Mouse (Mus musculus) bone marrow, adult 2 months (tissue): ENCODE measurements around the gene Arhgap45. TPM values are rescaled to one million over a fixed set of nuclear protein-coding genes. Genes with fewer than 3 reads are reported as not detected.

Source experiments
- H3K27ac ChIP-seq: fragments of 200-500 bp; 2 replicates; pipeline ENCODE4 v1.5.1; 2012; ENCODE audit warnings: low read depth, mild to moderate bottlenecking, control low read depth, inconsistent platforms, low read length; ENCODE audit not compliant: control insufficient read depth, poor library complexity, insufficient read depth
- H3K4me1 ChIP-seq: fragments of 200-500 bp; 2 replicates; pipeline ENCODE4 v1.6.1; 2011; ENCODE audit warnings: low read length; ENCODE audit not compliant: control insufficient read depth, insufficient read depth
- H3K4me3 ChIP-seq: fragments of 200-500 bp; replicated peaks from 2 replicates; pipeline ENCODE3; 2011; ENCODE audit warnings: mild to moderate bottlenecking, low read depth, low read length, control low read depth; ENCODE audit not compliant: control insufficient read depth
- CTCF ChIP-seq: fragments of 200-500 bp; IDR thresholded peaks from 2 replicates; pipeline ENCODE4 v1.5.1; 2011; ENCODE audit warnings: low read length, control low read depth; ENCODE audit not compliant: control insufficient read depth, insufficient read depth
- POLR2A ChIP-seq: fragments of 200-500 bp; IDR thresholded peaks from 2 replicates; pipeline ENCODE4 v1.6.1; 2011; ENCODE audit warnings: low read depth, mild to moderate bottlenecking, control low read depth, low read length, borderline replicate concordance; ENCODE audit not compliant: control insufficient read depth
- WGBS: fragments of 180-500 bp; shearing (Covaris S2); methylation state at CpG from one replicate; pipeline ENCODE4 v1.1.7; 2018; 5-methylcytosine and 5-hydroxymethylcytosine counted together
- polyA plus RNA-seq: library from polyadenylated mRNA; stranded (reverse); fragments of >200 nt; gene quantifications from 2 replicates; pipeline ENCODE4 v1.2.4, GENCODE M21; 2011; ENCODE audit warnings: low replicate concordance; ENCODE audit not compliant: missing spikeins, insufficient read depth, insufficient read length

Gene Arhgap45
- polyA plus RNA-seq, 1 experiment = 291 TPM

- H3K4me3 ChIP-seq = peak overlapping the region; percentile 82
These were observed 18.6 kb upstream of the Arhgap45 start for GRCm38 (mm10) chr10:79997819-79998218.

GRCm38 (mm10) chr10:80001945-80002344, 14.5 kb upstream of the Arhgap45 start:
- no peak for TF ChIP-seq POLR2A
- no peak for TF ChIP-seq CTCF
- H3K4me1 ChIP-seq = no peaks in the 10 kb centered on the region; the same call in 1 of the 2 replicates
- no peak overlapping the region for H3K27ac ChIP-seq
- no peak overlapping the region for H3K4me3 ChIP-seq
- WGBS = 91% methylated on average over 9 of the region's 9 CpGs

More at GRCm38 (mm10) chr10:79997819-79998218, 18.6 kb upstream of the Arhgap45 start:
- peaks cover 2% of the 10 kb centered on the region for H3K4me1 ChIP-seq
- TF ChIP-seq POLR2A = peak; percentile 19; the same call in 1 of the 2 replicates
- TF ChIP-seq CTCF = no peak
- 50% methylated on average over 15 of the region's 15 CpGs for WGBS
- H3K27ac ChIP-seq = peak overlapping the region; percentile 88

- TF ChIP-seq CTCF (no peak), POLR2A (no peak)
- H3K4me3 ChIP-seq = no peak overlapping the region
- H3K27ac ChIP-seq = no peak overlapping the region
- no peaks in the 10 kb centered on the region; the same call in 1 of the 2 replicates for H3K4me1 ChIP-seq
- 91% methylated on average over 21 of the region's 21 CpGs for WGBS
These were observed 13.6 kb upstream of the Arhgap45 start for GRCm38 (mm10) chr10:80002829-80003228.

GRCm38 (mm10) chr10:80003374-80004232, 12.8 kb upstream of the Arhgap45 start:
- H3K4me1 ChIP-seq = no peaks in the 10 kb centered on the region
- TF ChIP-seq CTCF (no peak), POLR2A (no peak)
- H3K27ac ChIP-seq = no peak overlapping the region
- 68% methylated on average over 9 of the region's 9 CpGs for WGBS
- no peak overlapping the region for H3K4me3 ChIP-seq

GRCm38 (mm10) chr10:80004233-80004705, 12.2 kb upstream of the Arhgap45 start:
- 77% methylated on average over 8 of the region's 8 CpGs for WGBS
- H3K4me3 ChIP-seq = no peak overlapping the region
- H3K27ac ChIP-seq = no peak overlapping the region
- H3K4me1 ChIP-seq = no peaks in the 10 kb centered on the region
- TF ChIP-seq POLR2A (no peak), CTCF (no peak)

- Histone ChIP-seq H3K27ac (no peak overlapping the region), H3K4me1 (peaks cover 5% of the 10 kb centered on the region; the same call in 1 of the 2 replicates), H3K4me3 (no peak overlapping the region)
- TF ChIP-seq CTCF (no peak), POLR2A (no peak)
- 95% methylated on average over 6 of the region's 6 CpGs for WGBS
These were observed 4.7 kb upstream of the Arhgap45 start for GRCm38 (mm10) chr10:80011740-80012139.

- H3K4me1 ChIP-seq = peaks cover 6% of the 10 kb centered on the region; the same call in 1 of the 2 replicates
- TF ChIP-seq POLR2A = no peak
- TF ChIP-seq CTCF = no peak
- H3K27ac ChIP-seq = no peak overlapping the region; the same call in 1 of the 2 replicates
- 90% methylated on average over 25 of the region's 25 CpGs for WGBS
- H3K4me3 ChIP-seq = no peak overlapping the region
These were observed 2.8 kb upstream of the Arhgap45 start for GRCm38 (mm10) chr10:80013609-80014008.

GRCm38 (mm10) chr10:80014484-80015290, 1.8 kb upstream of the Arhgap45 start:
- 69% methylated on average over 28 of the region's 28 CpGs for WGBS
- Histone ChIP-seq H3K4me1 (peaks cover 7% of the 10 kb centered on the region; the same call in 1 of the 2 replicates), H3K27ac (peak overlapping the region; percentile 43), H3K4me3 (no peak overlapping the region)
- TF ChIP-seq CTCF (peak; percentile 58), POLR2A (peak; percentile 30; the same call in 1 of the 2 replicates)
